Mouse (Mus musculus): ENCODE data around the gene Uqcrc2. TPM values are rescaled to one million over a fixed set of nuclear protein-coding genes. Genes with fewer than 3 reads are reported as not detected.
A peak's percentile ranks its signal among the peaks of the same experiment; 100 is the strongest.

Uqcrc2 gene
- polyA plus RNA-seq, 2 experiments from 2014 or later: 224 to 238 TPM

GRCm38 (mm10) chr7:120690634-120691033 is 55.7 kb downstream of the Uqcrc2 start:
- ATAC-seq: no peak

- ATAC-seq: no peak
Observed at GRCm38 (mm10) chr7:120693831-120694375, 58.9 kb downstream of the Uqcrc2 start.

- ATAC-seq: no peak
Observed at GRCm38 (mm10) chr7:120695196-120695595, 60.2 kb downstream of the Uqcrc2 start.

GRCm38 (mm10) chr7:120695641-120696040 is 60.7 kb downstream of the Uqcrc2 start:
- ATAC-seq: no peak

GRCm38 (mm10) chr7:120696331-120696730 is 61.4 kb downstream of the Uqcrc2 start:
- no peak for ATAC-seq

- ATAC-seq: peak; percentile 61
Observed at GRCm38 (mm10) chr7:120699586-120699985, 64.6 kb downstream of the Uqcrc2 start.

GRCm38 (mm10) chr7:120703888-120704287 is 68.9 kb downstream of the Uqcrc2 start:
- ATAC-seq: no peak

Other genes starting within 250 kb of the Uqcrc2 start
- not detected for gene Abca16, start 225.5 kb upstream of the Uqcrc2 start, polyA plus RNA-seq (2017; shearing (Covaris generic))
- under 1 TPM; 0.68 to 0.78 TPM for gene Pdzd9, start 35.2 kb downstream of the Uqcrc2 start, polyA plus RNA-seq (2017; shearing (Covaris generic))
- gene Mosmo, start 42.4 kb downstream of the Uqcrc2 start, polyA plus RNA-seq (2017; shearing (Covaris generic)): 10 to 100 TPM in 1 of 2 experiments, 1 to 10 TPM in 1; 7.0 to 10.1 TPM
- not detected for gene Vwa3a, start 104.1 kb downstream of the Uqcrc2 start, polyA plus RNA-seq (2017; shearing (Covaris generic))
- gene Gm5737, start 177.2 kb downstream of the Uqcrc2 start, polyA plus RNA-seq (2017; shearing (Covaris generic)): not detected
- gene Eef2k, start 207.7 kb downstream of the Uqcrc2 start, polyA plus RNA-seq (2017; shearing (Covaris generic)): 1 to 10 TPM; 5.6 to 6.0 TPM

Measured in CD4-positive, CD25-positive, alpha-beta regulatory T cell, adult 4 months (primary cell).